Mouse (Mus musculus) mesoderm, embryonic 11.5 days (tissue): ENCODE measurements around the gene Cpne6.

Experiments used
- DNase-seq: peaks from one replicate; pipeline ENCODE4 v3.0.0-alpha.2; 2012; ENCODE audit warnings: low read depth, low spot score

The Cpne6 gene

GRCm38 (mm10) chr14:55510125-55510731 is at the start of gene Cpne6:
Cpne6 (plus strand) TSS chr14:55510445.
- no peak for DNase-seq

GRCm38 (mm10) chr14:55461757-55462156 is 48.5 kb upstream of the Cpne6 start:
- DNase-seq, result no peak

GRCm38 (mm10) chr14:55466481-55466880 is 43.8 kb upstream of the Cpne6 start:
- no peak for DNase-seq

GRCm38 (mm10) chr14:55467108-55467507 is 43.1 kb upstream of the Cpne6 start:
- DNase-seq, result no peak

- DNase-seq, result no peak
Observed at GRCm38 (mm10) chr14:55468301-55468741, 41.9 kb upstream of the Cpne6 start.

- DNase-seq, result no peak
Observed at GRCm38 (mm10) chr14:55469041-55469440, 41.2 kb upstream of the Cpne6 start.

GRCm38 (mm10) chr14:55469821-55470220 is 40.4 kb upstream of the Cpne6 start:
- DNase-seq, result no peak

GRCm38 (mm10) chr14:55470806-55471205 is 39.4 kb upstream of the Cpne6 start:
- DNase-seq, result peak; percentile 18

GRCm38 (mm10) chr14:55475654-55476053 is 34.6 kb upstream of the Cpne6 start:
- no peak for DNase-seq

GRCm38 (mm10) chr14:55477421-55477820 is 32.8 kb upstream of the Cpne6 start:
- DNase-seq, result no peak

- no peak for DNase-seq
Observed at GRCm38 (mm10) chr14:55477829-55478228, 32.4 kb upstream of the Cpne6 start.

- DNase-seq, result peak; percentile 80
Observed at GRCm38 (mm10) chr14:55478651-55479599, 31.3 kb upstream of the Cpne6 start, which contains the start of gene Dhrs4. Dhrs4 (plus strand) TSS chr14:55478758.

- DNase-seq, result no peak
Observed at GRCm38 (mm10) chr14:55479629-55480028, 30.6 kb upstream of the Cpne6 start.

- DNase-seq, result no peak
Observed at GRCm38 (mm10) chr14:55484430-55485085, 25.7 kb upstream of the Cpne6 start.

- no peak for DNase-seq
Observed at GRCm38 (mm10) chr14:55486836-55487235, 23.4 kb upstream of the Cpne6 start.

GRCm38 (mm10) chr14:55490361-55491201 is 19.7 kb upstream of the Cpne6 start, which contains the start of gene Carmil3:
Carmil3 (plus strand) TSS chr14:55490651.
- peak; percentile 74 for DNase-seq

GRCm38 (mm10) chr14:55491291-55491833 is 18.9 kb upstream of the Cpne6 start:
- DNase-seq, result peak; percentile 64

GRCm38 (mm10) chr14:55492103-55492502 is 18.1 kb upstream of the Cpne6 start:
- DNase-seq, result no peak

- DNase-seq, result no peak
Observed at GRCm38 (mm10) chr14:55495509-55496240, 14.6 kb upstream of the Cpne6 start.
